Mouse (Mus musculus) layer of hippocampus, adult 9-10 months (tissue): ENCODE measurements around the gene Nvl.
A peak's percentile ranks its signal among the peaks of the same experiment; 100 is the strongest.

Experiments
- DNase-seq: peaks from one replicate; pipeline ENCODE4 v3.0.0; 2022; ENCODE audit warnings: low spot score

Nvl gene

DNA sequence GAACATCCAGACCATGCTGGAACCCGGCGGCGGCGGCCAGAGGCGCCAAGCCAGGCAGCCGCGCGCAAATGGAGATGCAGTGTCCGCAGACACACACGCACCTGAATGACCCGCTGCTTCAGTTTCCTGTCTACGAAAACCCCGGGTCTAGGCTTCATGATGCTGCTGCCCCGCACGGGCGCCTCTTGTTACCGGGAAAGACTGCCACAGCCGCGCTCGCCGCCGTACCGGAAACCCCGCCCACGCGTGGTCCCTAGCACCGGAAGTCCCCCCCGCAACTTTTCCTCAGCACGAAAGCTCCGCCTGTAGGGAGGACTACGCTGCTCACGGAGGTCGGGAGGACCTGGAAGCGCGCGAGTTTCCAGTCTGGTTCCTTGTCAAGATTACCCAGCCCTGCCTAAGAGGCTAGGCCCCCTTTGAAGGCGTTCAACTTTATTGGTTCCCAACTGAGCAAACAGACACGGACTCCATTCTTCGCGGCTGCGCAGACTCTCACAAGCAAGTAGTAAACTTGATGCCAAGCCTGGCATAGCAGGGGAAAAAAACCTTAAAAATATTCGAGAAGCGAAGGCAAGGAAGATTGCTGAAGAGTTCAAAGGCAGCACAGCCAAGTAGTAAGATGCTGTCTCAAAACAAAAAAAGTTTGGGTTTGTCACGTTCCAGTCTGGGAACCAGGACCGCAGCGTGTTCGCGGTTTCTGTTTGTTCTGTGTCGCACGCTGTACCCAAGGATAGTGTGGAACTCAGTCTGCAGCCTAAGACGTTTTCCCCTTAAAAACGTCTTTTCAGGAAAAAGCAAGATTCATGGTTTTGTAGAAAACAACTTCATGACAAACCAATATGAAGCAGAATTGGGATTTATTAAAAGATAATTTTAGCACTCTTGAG lies at the start of gene Nvl, which contains the start of gene Cnih4:
Nvl (minus strand) TSS at position 255 of the 887 bp plus-strand sequence.
Cnih4 (plus strand) TSS at position 744 of the 887 bp plus-strand sequence.
- DNase-seq: peak; percentile 79

DNA sequence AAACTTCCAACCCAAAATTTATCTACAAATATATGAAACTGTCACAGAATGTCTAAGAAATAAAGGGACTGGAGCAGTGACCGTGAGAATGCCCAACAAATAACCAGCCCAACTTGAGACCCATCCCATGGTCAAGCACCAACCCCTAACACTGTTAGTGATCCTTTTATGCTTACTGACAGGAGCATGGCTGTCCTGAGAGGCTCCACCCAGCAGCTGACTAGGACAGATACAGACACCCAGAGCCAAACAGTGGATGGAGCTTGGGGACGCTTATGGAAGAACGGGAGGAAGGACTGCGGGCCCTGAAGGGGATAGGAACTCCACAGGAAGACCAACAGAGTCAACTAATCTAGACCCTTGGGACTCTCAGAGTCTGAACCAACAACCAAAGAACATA lies 44.9 kb upstream of the Nvl start:
- DNase-seq: no peak

DNA sequence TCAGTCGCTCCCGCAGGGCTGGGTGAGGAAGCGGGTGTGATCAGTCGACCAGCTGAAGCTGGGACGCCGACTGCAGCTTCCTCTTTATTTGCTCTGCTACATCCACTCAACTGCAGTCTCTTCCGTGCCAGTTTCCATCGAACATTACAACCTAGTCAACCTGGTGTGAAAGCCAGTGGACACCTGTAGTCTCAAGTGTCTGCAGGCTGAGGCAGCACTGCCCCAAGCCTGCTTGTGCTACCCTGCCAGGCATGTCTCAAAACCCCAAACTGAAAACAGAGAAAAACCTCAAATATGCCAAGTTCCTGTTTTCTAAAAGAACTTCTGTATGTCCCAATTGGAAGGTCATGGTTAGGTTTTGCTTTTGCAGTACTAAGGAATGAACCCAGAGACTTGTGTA lies 26.2 kb upstream of the Nvl start:
- no peak for DNase-seq

DNA sequence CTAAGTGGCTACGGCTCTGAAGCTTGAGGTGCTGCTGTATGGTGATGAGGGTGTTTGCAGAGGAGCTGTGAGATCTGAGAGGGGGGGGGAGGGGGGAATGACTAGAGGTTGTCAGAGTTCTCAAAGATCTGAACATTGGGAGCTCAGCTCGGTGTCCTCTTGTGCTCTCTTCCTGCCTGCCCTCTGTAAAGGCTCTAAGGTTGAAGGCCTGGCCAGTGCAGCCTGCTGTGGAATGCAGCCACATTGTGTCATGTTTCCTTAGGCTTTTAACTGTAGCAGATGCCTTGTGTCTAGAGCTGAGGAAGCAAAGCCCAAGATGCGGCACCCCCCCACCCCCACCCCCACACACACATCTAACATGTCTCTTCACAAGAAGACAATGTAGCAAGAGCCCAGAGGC lies 24.4 kb upstream of the Nvl start:
- no peak for DNase-seq

DNA sequence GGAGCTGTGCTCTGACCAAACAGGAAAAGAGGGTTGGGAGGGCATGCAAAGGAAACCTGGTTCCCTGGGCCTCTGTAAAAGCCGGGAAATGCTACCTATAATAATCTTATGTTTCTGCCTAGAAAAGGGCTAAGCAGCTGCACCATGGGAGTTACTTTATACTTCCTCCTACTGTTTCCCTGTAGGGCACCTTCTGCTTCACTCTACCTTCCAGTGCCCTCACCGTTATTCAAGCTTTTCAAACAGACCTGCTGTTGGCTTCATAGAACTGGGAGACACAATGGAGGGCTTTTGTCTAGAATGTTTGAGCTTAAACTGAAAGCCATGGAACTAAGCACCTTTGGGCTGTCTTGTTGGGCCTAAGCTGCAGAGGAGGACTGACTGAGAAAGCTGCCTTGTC lies 23.8 kb upstream of the Nvl start:
- DNase-seq: no peak

DNA sequence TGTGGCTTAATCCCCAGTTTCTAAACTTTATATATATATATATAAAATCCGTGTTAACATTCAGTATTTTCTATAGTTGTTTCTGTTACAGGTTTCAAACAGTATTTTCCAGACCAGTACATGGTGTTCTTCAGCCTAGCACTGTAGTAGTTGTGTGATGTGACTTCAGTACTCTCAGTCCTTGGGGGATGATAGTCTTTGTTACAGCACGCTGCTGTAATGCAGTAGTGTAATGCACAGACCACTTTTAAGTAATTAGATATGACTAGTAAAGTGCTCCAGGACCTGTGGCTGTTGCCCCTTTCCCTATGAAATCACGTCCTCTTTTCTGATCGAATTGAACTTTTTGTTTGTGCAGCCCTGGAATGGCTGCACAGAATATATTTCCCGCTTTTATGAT lies 7.5 kb upstream of the Nvl start:
- DNase-seq: no peak

DNA sequence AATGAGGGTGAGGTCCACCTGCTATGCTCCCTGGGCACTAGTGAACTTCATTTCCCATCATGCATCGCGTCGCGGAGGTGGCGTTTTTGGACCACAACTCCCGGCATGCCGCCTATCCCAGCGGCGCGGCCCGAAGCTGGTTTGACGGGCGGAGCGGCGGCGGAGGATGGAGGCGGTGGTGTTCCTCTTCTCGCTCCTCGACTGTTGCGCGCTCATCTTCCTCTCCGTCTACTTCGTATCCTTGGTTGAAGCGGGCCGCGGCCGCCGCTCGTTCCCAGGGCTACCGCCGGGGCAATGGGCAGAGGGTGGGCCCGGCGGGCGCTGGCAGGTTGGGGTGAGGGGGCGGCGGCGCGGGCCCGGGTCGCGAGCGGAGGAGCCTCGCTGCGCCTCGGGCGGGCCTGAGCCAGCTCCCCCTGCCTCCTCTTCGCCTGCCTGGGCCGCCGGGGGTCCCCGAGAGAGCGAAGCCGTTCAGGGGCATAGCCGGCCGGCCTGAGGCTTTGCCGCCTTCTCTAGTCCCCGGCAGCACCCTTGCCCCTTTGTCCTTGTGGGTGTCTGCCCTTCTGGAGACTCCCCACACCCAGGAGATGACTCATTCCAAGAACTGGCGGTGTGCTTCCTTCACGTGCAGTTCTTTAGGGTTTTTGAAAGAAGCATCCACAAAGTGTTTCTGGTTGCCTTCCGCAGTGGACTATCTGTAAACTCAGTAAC lies 7.0 kb upstream of the Nvl start:
- DNase-seq: peak; percentile 74

DNA sequence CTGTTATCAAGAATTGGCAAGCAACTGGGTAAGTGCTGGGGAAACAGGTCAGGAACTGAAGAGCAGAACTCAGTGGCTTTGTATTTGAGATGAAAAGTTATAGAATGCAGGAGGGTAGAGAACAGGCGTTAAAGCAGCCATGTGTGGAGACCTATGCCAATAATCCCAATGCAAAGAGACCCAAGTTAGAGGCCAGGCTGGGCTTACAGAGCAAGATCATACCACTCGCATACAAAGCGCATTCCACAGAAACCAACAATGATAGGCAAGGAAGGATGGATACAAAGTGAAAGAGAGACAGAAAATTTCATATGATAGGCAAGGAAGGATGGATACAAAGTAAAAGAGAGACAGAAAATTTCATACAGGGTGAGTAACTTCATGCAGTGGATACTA lies 6.4 kb upstream of the Nvl start:
- no peak for DNase-seq

DNA sequence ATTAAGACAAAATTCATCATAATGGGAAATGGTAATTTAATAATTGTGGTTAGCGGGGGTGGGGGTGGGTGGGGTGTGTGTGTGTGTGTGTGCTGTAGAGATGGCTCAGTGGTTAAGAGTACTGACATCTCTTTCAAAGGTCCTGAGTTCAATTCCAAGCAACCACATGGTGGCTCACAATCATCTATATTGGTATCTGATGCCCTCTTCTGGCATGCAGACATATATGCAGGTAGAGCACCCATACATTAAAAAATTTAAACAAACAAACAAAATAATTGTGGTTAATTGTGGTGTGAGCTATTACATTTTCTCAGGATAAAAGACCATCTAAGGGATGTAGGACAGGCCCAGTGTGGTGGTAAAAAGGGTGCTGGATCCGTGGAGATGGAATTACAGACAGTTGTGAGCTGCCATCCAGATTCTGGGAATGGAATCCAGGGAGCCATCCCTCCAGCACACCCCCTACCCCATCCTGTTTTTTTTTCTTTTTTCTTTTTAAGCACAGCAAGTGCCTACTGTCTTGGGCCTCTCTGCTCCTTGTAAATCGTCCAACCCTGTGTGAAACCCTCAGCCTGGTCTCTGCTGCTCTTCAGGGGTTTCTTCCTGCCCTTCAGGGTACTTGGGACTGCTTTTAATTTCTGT lies 5.5 kb upstream of the Nvl start:
- DNase-seq: no peak

DNA sequence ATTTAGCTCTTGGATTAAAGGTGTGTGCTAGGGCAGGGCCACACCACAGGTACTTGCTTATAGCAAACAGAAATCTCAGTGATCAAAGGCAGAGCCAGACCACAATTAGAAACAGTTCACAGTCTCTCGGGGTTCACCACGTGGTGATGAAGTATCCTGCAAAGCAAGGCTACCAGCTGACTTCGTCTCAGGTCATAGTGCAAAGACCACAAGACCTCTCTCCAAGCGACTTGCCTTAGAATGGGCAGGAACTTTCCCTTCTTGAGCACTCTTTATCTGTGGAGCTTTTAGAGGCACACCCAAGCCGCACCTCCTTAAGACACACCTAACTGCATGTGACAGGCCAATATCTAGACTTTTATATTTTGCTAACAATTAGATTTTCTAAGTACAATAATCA lies 4.5 kb upstream of the Nvl start:
- DNase-seq: no peak

DNA sequence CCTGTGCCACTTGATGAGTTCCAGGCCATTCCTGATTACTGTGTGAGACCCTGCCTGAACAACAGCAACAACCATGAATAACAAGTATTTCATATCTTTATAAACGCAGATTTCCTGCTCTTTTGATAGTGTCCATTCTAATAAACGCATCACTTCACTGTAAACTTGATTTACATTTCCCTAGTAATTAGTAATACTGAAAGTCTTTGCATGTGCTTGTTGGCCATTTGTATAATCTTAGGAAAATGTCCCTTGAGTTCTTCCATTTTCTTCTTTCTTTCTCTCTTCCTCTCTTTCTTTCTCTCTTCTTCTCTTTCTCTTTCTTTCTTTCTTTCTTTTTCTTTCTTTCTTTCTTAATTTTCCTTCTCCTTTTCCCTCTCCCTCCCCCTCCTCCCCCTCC lies 2.2 kb upstream of the Nvl start:
- no peak for DNase-seq

DNA sequence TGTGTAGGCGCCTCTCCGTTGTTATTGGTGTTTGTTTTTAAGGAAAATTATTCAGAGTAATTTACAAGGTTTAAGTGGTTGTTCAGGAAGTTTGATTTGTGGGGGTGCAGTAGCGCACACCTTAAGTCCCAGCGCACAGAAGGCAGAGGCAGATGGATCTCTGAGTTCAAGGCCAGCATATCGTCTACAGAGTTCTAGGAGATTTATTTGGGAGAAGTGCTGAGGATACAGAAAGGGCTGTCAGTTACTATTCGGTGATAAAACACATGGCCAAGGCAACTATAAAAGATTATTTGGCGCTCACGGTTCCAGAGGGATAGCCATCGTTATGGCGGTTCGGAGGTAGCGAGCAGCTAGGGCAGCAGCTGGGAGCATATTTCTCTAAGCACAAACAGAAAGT lies 962 bp upstream of the Nvl start:
- DNase-seq: no peak

DNA sequence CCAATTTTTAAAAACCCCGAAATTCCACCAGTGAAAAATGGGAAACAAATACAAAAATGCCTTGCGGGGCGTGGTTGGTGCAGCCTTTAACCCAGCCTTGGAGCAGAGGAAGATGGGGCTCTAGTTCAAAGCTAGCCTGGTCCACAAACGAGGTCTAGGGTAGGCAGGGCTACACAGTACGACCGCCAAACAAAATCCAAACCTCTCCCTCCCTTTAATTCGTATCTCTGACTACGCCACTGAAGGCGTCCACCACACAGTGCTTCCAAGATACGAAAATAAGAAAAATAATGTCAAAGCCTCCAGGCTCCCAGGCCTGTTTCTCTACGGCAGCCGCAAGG lies 425 bp downstream of the Nvl start:
- DNase-seq: no peak

DNA sequence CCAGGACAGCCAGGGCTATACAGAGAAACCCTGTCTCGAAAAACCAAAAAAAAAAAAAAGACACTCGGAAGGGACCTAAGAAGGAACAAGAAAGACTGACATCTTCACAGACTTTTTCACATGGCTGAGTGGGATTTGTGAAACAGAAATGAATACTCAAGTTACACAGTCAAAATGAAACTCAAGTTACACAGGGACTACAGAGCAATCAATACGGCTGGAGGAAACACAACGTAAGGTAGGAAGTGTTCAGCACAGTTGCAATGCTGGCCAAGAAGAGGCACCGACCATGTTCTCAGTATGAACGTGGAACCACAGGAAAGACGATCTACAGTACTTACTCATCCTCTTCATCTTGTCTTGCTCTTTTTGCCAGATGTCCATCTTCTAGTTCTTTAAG lies 5.3 kb downstream of the Nvl start:
- DNase-seq: no peak

DNA sequence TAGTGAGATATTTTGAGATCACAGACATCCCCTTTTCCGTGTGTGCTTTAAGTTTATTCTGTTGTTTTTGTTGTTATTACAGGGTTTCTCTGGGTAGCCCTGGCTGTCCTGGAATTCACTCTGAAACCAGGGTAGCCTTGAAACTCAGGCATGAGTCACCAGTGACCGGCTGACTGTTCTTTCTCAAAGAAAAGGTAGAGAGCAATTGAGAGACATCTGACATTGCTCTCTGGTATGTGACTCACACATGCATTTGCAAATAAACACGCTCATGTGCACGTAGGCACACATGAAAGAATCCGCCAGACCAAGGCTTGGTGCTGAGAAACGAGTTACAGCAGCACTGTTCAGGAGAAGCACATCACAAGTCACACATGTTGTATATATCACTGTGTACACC lies 12.1 kb downstream of the Nvl start:
- no peak for DNase-seq

DNA sequence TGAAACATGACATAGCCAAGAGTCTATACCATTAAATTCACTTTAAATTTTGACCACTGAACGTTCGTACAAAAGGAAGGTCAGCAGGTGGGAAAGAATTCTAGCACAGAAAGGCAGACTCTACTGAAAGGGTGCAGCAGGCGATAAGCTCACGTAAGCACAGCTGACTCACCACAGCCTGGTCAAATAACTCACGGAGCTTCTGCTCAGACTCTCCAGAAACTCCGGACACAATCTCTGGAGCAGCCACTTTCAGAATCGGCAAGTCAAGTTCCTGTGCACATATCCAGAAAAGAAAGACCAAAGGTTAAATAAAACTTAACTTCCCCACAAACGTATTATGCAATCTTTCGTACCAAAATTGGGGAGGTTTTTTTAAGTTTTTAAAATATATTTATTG lies 17.2 kb downstream of the Nvl start:
- no peak for DNase-seq

DNA sequence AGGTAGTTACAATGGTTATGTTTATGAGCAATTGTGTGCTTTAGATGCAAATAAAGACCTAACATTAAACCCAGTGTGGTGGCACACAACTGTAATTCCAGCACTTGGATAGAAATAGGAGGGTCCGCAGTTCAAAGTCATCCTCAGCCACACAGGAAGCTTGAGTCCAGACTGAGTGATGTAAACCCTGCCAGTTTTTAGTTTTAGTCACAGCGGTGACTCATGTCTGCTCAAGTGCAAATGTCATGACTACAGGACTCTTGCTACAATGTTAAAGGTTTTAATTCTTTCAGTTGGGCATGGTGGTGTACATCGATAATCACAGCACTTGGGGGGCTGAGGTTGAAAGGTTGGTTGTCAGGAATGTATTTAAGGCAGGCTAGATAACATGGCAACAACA lies 18.1 kb downstream of the Nvl start:
- DNase-seq: no peak

DNA sequence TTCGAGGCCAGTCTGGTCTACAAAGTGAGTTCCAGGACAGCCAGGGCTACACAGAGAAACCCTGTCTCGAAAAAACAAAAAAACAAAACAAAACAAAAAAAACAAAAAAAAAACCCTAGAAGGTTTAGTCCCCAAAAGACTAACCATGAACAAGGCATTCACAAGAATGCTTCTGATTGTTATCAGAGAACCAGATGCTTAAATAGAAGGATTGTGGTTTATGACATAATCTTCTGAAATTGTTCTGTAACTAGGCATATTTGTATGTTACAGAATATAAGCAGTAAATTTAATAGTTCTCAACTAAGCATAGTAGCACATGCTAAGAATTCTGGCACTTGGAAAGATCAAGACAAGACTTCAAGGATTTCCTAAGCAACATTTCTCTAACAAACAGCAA lies 19.9 kb downstream of the Nvl start:
- no peak for DNase-seq

DNA sequence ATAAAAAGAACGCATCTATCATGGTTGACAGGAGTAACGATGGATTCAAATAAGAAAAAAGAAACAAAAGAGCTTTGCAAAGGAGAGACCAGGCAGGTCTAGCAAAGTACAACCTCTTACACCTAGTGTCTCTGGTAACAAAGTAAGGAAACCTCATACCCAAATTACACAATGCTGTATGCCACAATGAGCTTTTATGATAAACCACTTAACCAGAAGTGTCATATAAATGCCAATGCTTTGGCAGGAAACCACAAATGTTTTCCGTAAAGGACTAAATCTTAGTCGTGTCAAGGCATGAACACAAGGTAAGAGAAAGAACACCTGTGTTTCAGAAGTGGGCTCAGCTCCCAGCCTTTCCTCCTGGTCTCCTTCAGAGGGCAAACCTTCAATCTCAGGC lies 26.9 kb downstream of the Nvl start:
- no peak for DNase-seq

DNA sequence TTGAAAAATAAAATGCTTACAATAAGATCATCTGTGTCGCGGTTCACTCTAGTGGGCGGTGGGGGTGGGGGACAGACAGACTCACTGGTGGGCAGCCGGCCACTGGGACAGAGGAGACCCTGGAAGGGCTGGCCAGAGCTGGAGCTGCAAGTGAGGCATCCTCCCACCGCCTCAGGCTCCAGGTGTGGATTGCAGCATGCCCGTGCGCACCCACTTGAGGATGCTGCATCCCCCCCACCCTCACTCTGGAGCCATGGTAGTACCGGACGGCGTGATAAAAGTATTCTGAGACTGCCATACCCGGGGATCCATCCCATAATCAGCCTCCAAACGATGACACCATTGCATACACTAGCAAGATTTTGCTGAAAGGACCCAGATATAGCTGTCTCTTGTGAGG lies 54.0 kb downstream of the Nvl start:
- DNase-seq: no peak

DNA sequence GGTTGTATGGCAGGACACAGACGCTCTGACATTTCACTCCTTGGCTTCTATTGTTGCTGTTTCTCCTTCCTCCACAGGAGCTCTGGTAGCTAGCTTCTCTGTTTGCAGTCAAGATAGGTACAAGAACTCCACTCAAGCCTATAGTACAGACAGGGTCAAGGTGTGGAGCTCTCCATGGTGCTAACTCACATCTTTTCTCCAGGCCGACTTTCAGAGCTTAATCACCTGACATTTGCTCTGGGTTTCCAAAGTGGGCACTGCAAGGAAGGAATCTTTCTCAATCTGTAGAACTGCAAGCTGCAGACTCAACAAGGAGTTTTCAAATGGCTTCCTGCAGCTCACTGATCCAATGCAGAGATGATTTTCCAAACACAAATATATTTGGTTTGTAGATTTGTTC lies 60.0 kb downstream of the Nvl start:
- DNase-seq: no peak

DNA sequence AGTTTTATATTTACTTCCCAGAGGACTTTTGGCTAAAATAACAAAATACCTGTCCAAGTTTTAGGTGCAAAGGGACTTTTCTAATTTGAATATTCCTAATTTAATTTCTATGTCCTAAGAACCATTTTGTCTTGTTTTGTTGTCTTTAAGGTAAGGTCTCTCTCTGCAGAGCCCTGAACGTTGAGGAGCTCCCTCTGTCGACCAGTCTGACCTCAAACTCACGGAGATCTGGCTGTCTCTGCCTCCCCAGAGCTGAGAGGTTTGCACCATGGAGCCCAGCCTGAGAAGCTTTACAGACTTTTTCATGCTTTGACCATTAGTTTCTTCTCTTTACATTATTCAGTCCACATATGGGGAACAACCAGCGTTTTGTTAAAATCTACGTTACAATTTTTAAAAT lies 70.9 kb downstream of the Nvl start:
- no peak for DNase-seq

DNA sequence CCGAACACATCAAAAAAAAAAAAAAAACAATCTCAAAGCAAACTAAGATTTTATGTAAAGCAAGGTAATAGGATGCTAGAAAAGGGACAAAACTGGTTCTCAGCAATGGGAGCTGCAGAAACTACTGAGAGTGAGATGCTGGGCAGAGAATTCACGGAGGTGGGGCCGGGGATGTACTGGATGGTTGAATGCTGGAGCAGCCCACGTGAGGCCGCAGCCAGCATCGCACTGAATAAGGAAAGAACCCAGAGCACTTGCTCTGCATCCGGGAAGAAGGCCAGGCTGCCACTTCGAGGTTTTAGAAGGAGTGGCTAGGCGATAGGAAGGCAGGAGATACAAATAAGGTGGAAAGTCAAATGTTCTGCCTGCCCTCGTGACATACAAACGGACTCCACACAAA lies 74.3 kb downstream of the Nvl start:
- no peak for DNase-seq
